ENCODE assay signal across 15 mouse cellular contexts in genomic region chr2:59652702-59653101, GRCm38 (mm10). TPM values are rescaled to one million over a fixed set of nuclear protein-coding genes. Genes with fewer than 3 reads are reported as not detected.
DNase-seq lines count a peak whose midpoint lies in the region; ATAC-seq and TF ChIP-seq lines count a peak whose summit lies in the region.
"Had no signal": no experiment of that assay in that cellular context is flagged by ENCODE, and none has a peak within 500 bp of the region (broad histone marks: within the 10 kb centered on the region; RNA-seq: fewer than 3 reads in every experiment).

No protein-coding gene starts in this region.

- TF ChIP-seq POLR2A in ES-Bruce4 (IDR thresholded peaks at IDR 0.05; ENCODE audit: insufficient read depth, low read length), result no peak

- H3K4me3 ChIP-seq in layer of hippocampus, adult 2 months, result no peak overlapping the region
- no peak overlapping the region for H3K4me3 ChIP-seq in ES-Bruce4 (ENCODE audit: low read depth, low read length)
- H3K4me3 ChIP-seq in brown adipose tissue, adult 24 weeks (ENCODE audit: insufficient read depth, low read depth, low read length), result no peak overlapping the region
- H3K4me3 ChIP-seq: embryonic facial prominence, embryonic 13.5 days; heart, embryonic 13.5 days; hindbrain, embryonic 15.5 days; lung, embryonic 15.5 days; midbrain, embryonic 15.5 days; stomach, embryonic 15.5 days had no signal

- peak; percentile 85 for ATAC-seq in megakaryocyte, adult 5-6 weeks (ENCODE audit: poor library complexity, severe bottlenecking)

- no peak for TF ChIP-seq EP300 in ES-Bruce4 (IDR thresholded peaks at IDR 0.05; ENCODE audit: insufficient read depth, low read depth, low read length)

- H3K27ac ChIP-seq in layer of hippocampus, adult 2 months, result peak overlapping the region; percentile 86
- H3K27ac ChIP-seq in ES-Bruce4 (ENCODE audit: insufficient read depth, low read length), result 0 out of 2 replicates have a peak overlapping the region, but pooled peaks have one; percentile 44
- H3K27ac ChIP-seq in brown adipose tissue, adult 24 weeks (replicated peaks; ENCODE audit: low read depth, low read length), result peak overlapping the region; percentile 62
- H3K27ac ChIP-seq: embryonic facial prominence, embryonic 13.5 days; hindbrain, embryonic 15.5 days; lung, embryonic 15.5 days; midbrain, embryonic 15.5 days; stomach, embryonic 15.5 days had no signal

- no peak for DNase-seq in layer of hippocampus, adult 2 months (ENCODE audit: low spot score in 2 of 2)
- no peak for DNase-seq in layer of hippocampus, postnatal 14 days (ENCODE audit: low spot score in 2 of 2)
- no peak for DNase-seq in kidney, adult 18-20 months
- DNase-seq in thymus, postnatal 36 days, result no peak
- DNase-seq: cerebellum, adult 9-11 months; kidney, postnatal 36 days had no signal

- no peaks in the 10 kb centered on the region for H3K9me3 ChIP-seq in ES-Bruce4 (replicated peaks; ENCODE audit: control insufficient read depth, insufficient read depth, low read length, poor library complexity, severe bottlenecking)
- H3K9me3 ChIP-seq: embryonic facial prominence, embryonic 13.5 days; heart, embryonic 13.5 days; hindbrain, embryonic 15.5 days; lung, embryonic 15.5 days; midbrain, embryonic 15.5 days; stomach, embryonic 15.5 days had no signal

- H3K4me1 ChIP-seq in ES-Bruce4 (ENCODE audit: control insufficient read depth, insufficient read depth, low read length), result peaks cover 2% of the 10 kb centered on the region
- peaks cover 24% of the 10 kb centered on the region for H3K4me1 ChIP-seq in brown adipose tissue, adult 24 weeks (ENCODE audit: control insufficient read depth, insufficient read depth, insufficient read length, low read length)

- no peaks in the 10 kb centered on the region for H3K27me3 ChIP-seq in ES-Bruce4 (ENCODE audit: control insufficient read depth, insufficient read depth, low read length, poor library complexity, severe bottlenecking)
- H3K27me3 ChIP-seq: embryonic facial prominence, embryonic 13.5 days; heart, embryonic 13.5 days; hindbrain, embryonic 15.5 days; lung, embryonic 15.5 days; stomach, embryonic 15.5 days had no signal

- TF ChIP-seq CTCF in layer of hippocampus, adult 2 months (conservative IDR thresholded peaks at IDR 0.05), result peak; percentile 52
- TF ChIP-seq CTCF in ES-Bruce4 (IDR thresholded peaks at IDR 0.05; ENCODE audit: low read depth, low read length), result no peak

- no peaks in the 10 kb centered on the region for H3K36me3 ChIP-seq in ES-Bruce4 (ENCODE audit: control insufficient read depth, insufficient read depth, low read length, poor library complexity, severe bottlenecking)
- H3K36me3 ChIP-seq: embryonic facial prominence, embryonic 13.5 days; hindbrain, embryonic 15.5 days; lung, embryonic 15.5 days; midbrain, embryonic 15.5 days; stomach, embryonic 15.5 days had no signal

- H3K9ac ChIP-seq in ES-Bruce4 (ENCODE audit: low read depth, poor library complexity, severe bottlenecking), result no peak overlapping the region
- H3K9ac ChIP-seq: embryonic facial prominence, embryonic 13.5 days; heart, embryonic 13.5 days; hindbrain, embryonic 15.5 days; lung, embryonic 15.5 days; midbrain, embryonic 15.5 days; stomach, embryonic 15.5 days had no signal

RNA-seq across cellular contexts. Expression of gene Tanc1, which starts 40.9 kb away (rescaled TPM):
- 100 to 1,000 TPM; 118 to 124 TPM for total RNA-seq in layer of hippocampus, adult 2 months (2021)
- total RNA-seq in layer of hippocampus, postnatal 14 days (2021), result 10 to 100 TPM; 51.9 to 69.5 TPM
- polyA plus RNA-seq in ES-Bruce4 (2011; ENCODE audit: insufficient read depth, insufficient read length, low read depth, missing spikeins), result 55.2 and 62.4 TPM in 2 replicates
- polyA plus RNA-seq in brown adipose tissue, adult 24 weeks (2012; ENCODE audit: insufficient read depth, insufficient read length, missing spikeins), result 9.7 and 12.9 TPM in 2 replicates
- total RNA-seq in megakaryocyte, adult 5-6 weeks (2015), result 1.2 and 1.7 TPM in 2 replicates
- 1.7 and 5.7 TPM in 2 replicates for total RNA-seq in megakaryocyte, adult 5-6 weeks (2017)

Comparison
In these comparisons a context has a peak if more than half of its experiments do, and no peak if none do; other contexts are left out.
1. RNA of gene Tanc1, which starts 40.9 kb away (total RNA-seq): 118 to 124 TPM in layer of hippocampus, adult 2 months and 51.9 to 69.5 TPM in layer of hippocampus, postnatal 14 days; 1.2 to 5.7 TPM in megakaryocyte, adult 5-6 weeks; every median in the first group is over 4 times any median in the second.
2. Peak in every context shown above with its lines, with median percentiles within 50 percentile points of each other: H3K27ac ChIP-seq.